8 mouse cellular contexts compared by ENCODE assay signal in genomic region chr11:102228646-102229268, GRCm38 (mm10). TPM values are rescaled to one million over a fixed set of nuclear protein-coding genes. Genes with fewer than 3 reads are reported as not detected.
DNase-seq lines count a peak whose midpoint lies in the region; ATAC-seq and TF ChIP-seq lines count a peak whose summit lies in the region.

No protein-coding gene starts in this region.

- H3K4me1 ChIP-seq in spleen, adult 2 months (ENCODE audit: control insufficient read depth, insufficient read depth, insufficient read length) = peaks cover 9% of the 10 kb centered on the region; the same call in 1 of the 2 replicates
- peaks cover 35% of the 10 kb centered on the region for H3K4me1 ChIP-seq in limb, embryonic 14.5 days (ENCODE audit: control insufficient read depth, insufficient read depth, low read length)
- H3K4me1 ChIP-seq in stomach, embryonic 16.5 days (ENCODE audit: control insufficient read depth, insufficient read depth, low read length) = peaks cover 54% of the 10 kb centered on the region

- H3K9ac ChIP-seq in limb, embryonic 14.5 days (ENCODE audit: low read depth, low read length, severe bottlenecking) = peak overlapping the region; percentile 84
- H3K9ac ChIP-seq in stomach, embryonic 16.5 days (ENCODE audit: low read length) = peak overlapping the region; percentile 94

- H3K36me3 ChIP-seq in spleen, adult 2 months (ENCODE audit: control insufficient read depth, insufficient read depth, low read length) = 0 out of 2 replicates have a peak, but pooled peaks cover 1% of the 10 kb centered on the region
- H3K36me3 ChIP-seq in limb, embryonic 14.5 days (ENCODE audit: control insufficient read depth, insufficient read depth, low read length) = peaks cover 6% of the 10 kb centered on the region
- no peaks in the 10 kb centered on the region for H3K36me3 ChIP-seq in stomach, embryonic 16.5 days (ENCODE audit: control insufficient read depth, insufficient read depth, low read length)

- peak overlapping the region; percentile 69 for H3K4me3 ChIP-seq in spleen, adult 2 months (ENCODE audit: extremely low read depth, insufficient read depth, insufficient read length)
- H3K4me3 ChIP-seq in limb, embryonic 14.5 days (replicated peaks; ENCODE audit: low read length) = peak overlapping the region; percentile 97
- peak overlapping the region; percentile 77 for H3K4me3 ChIP-seq in stomach, embryonic 16.5 days (replicated peaks; ENCODE audit: low read length)

- no peak for ATAC-seq in limb, embryonic 14.5 days (ENCODE audit: low FRiP score, low read depth)
- no peak for ATAC-seq in stomach, embryonic 16.5 days (ENCODE audit: insufficient read depth, low FRiP score)

- TF ChIP-seq CTCF in spleen, adult 2 months (IDR thresholded peaks at IDR 0.05; ENCODE audit: extremely low read depth, insufficient read depth, insufficient read length, insufficient replicate concordance) = no peak

- no peak for TF ChIP-seq POLR2A in spleen, adult 2 months (IDR thresholded peaks at IDR 0.05; ENCODE audit: low read depth, low read length)
- TF ChIP-seq POLR2A in limb, embryonic 14.5 days (IDR thresholded peaks at IDR 0.05; ENCODE audit: borderline replicate concordance, extremely low read depth, insufficient read depth, insufficient read length) = no peak

- peak; percentile 38 for DNase-seq in cerebellum, adult 9-10 months
- DNase-seq in cerebellum, adult 8-10 months = no peak
- DNase-seq in spleen, adult 2 months (ENCODE audit: low read depth in 1 of 2, low spot score in 2 of 2) = no peak
- no peak for DNase-seq in spleen, adult 18-20 months
- no peak for DNase-seq in limb, embryonic 14.5 days (ENCODE audit: low spot score)
- no peak for DNase-seq in layer of hippocampus, adult 18-20 months (ENCODE audit: low spot score in 2 of 2)
- DNase-seq in Muller cell, postnatal 12 days (ENCODE audit: inconsistent ontology term) = no peak

- 22% methylated on average over 7 of the region's 7 CpGs for WGBS in spleen, adult 2 months
- 16% methylated on average over 7 of the region's 7 CpGs for WGBS in limb, embryonic 14.5 days
- 13% methylated on average over 7 of the region's 7 CpGs for WGBS in stomach, embryonic 16.5 days

- H3K4me2 ChIP-seq in limb, embryonic 14.5 days (replicated peaks; ENCODE audit: low read depth, low read length, severe bottlenecking) = peak overlapping the region; percentile 86
- peak overlapping the region; percentile 82 for H3K4me2 ChIP-seq in stomach, embryonic 16.5 days (ENCODE audit: low read depth, low read length)

- H3K27me3 ChIP-seq in spleen, adult 2 months (ENCODE audit: control insufficient read depth, insufficient read depth, low read length) = no peaks in the 10 kb centered on the region
- H3K27me3 ChIP-seq in limb, embryonic 14.5 days (ENCODE audit: control insufficient read depth, insufficient read depth, low read length) = no peaks in the 10 kb centered on the region
- H3K27me3 ChIP-seq in stomach, embryonic 16.5 days (ENCODE audit: control insufficient read depth, insufficient read depth, low read length) = no peaks in the 10 kb centered on the region

- no peak overlapping the region for H3K27ac ChIP-seq in spleen, adult 2 months (ENCODE audit: insufficient read depth, low read length)
- H3K27ac ChIP-seq in limb, embryonic 14.5 days (replicated peaks; ENCODE audit: low read depth, low read length) = no peak overlapping the region
- H3K27ac ChIP-seq in stomach, embryonic 16.5 days (ENCODE audit: low read length) = peak overlapping the region; percentile 85; the same call in 1 of the 2 replicates

- no peaks in the 10 kb centered on the region for H3K9me3 ChIP-seq in limb, embryonic 14.5 days (ENCODE audit: control insufficient read depth, low read length)
- H3K9me3 ChIP-seq in stomach, embryonic 16.5 days (replicated peaks; ENCODE audit: control insufficient read depth, low read length) = no peaks in the 10 kb centered on the region

RNA-seq across cellular contexts. Expression of gene Hdac5, which starts 1.2 kb away (rescaled TPM):
- polyA plus RNA-seq in spleen, adult 2 months (2012; rRNA removed) = 71.9 and 97.7 TPM in 2 replicates
- 86.2 and 149 TPM in 2 replicates for polyA plus RNA-seq in limb, embryonic 14.5 days (2012; rRNA removed)
- polyA plus RNA-seq in limb, embryonic 14.5 days (2014; fragmentation: Nextera tagmentation; extraction: Ambion mirVana) = 46.7 and 57.4 TPM in 2 replicates
- polyA plus RNA-seq in stomach, embryonic 16.5 days (2015; fragmentation: Nextera tagmentation; extraction: Ambion mirVana) = 60.6 and 67.4 TPM in 2 replicates
- 100 to 1,000 TPM; 258 to 266 TPM for total RNA-seq in layer of hippocampus, adult 18-20 months (2021)

RNA-seq across cellular contexts. Expression of gene BC030867, which starts 19.9 kb away (rescaled TPM):
- 1.9 and 4.5 TPM in 2 replicates for polyA plus RNA-seq in spleen, adult 2 months (2012; rRNA removed)
- 14.2 and 15.4 TPM in 2 replicates for polyA plus RNA-seq in limb, embryonic 14.5 days (2012; rRNA removed)
- 11.8 and 11.9 TPM in 2 replicates for polyA plus RNA-seq in limb, embryonic 14.5 days (2014; fragmentation: Nextera tagmentation; extraction: Ambion mirVana)
- 10.8 and 12.4 TPM in 2 replicates for polyA plus RNA-seq in stomach, embryonic 16.5 days (2015; fragmentation: Nextera tagmentation; extraction: Ambion mirVana)
- total RNA-seq in layer of hippocampus, adult 18-20 months (2021) = 1 to 10 TPM in 1 of 2 experiments, under 1 TPM in 1; 0.86 to 1.8 TPM

RNA-seq across cellular contexts. Expression of gene G6pc3, which starts 39.3 kb away (rescaled TPM):
- 63.9 and 72.3 TPM in 2 replicates for polyA plus RNA-seq in spleen, adult 2 months (2012; rRNA removed)
- 42.7 and 60.4 TPM in 2 replicates for polyA plus RNA-seq in limb, embryonic 14.5 days (2012; rRNA removed)
- polyA plus RNA-seq in limb, embryonic 14.5 days (2014; fragmentation: Nextera tagmentation; extraction: Ambion mirVana) = 27.6 and 33.7 TPM in 2 replicates
- 28.0 and 28.7 TPM in 2 replicates for polyA plus RNA-seq in stomach, embryonic 16.5 days (2015; fragmentation: Nextera tagmentation; extraction: Ambion mirVana)
- total RNA-seq in layer of hippocampus, adult 18-20 months (2021) = 10 to 100 TPM; 61.0 to 65.1 TPM

RNA-seq across cellular contexts. Expression of gene Asb16, which starts 39.8 kb away (rescaled TPM):
- 0.13 and 0.19 TPM in 2 replicates for polyA plus RNA-seq in spleen, adult 2 months (2012; rRNA removed)
- polyA plus RNA-seq in limb, embryonic 14.5 days (2012; rRNA removed) = 2.2 and 2.8 TPM in 2 replicates
- 0.25 and 0.48 TPM in 2 replicates for polyA plus RNA-seq in limb, embryonic 14.5 days (2014; fragmentation: Nextera tagmentation; extraction: Ambion mirVana)
- polyA plus RNA-seq in stomach, embryonic 16.5 days (2015; fragmentation: Nextera tagmentation; extraction: Ambion mirVana) = 0.12 TPM in 1 of 2 replicates, not detected in the other
- 1 to 10 TPM; 2.3 to 2.9 TPM for total RNA-seq in layer of hippocampus, adult 18-20 months (2021)

RNA-seq across cellular contexts. Expression of gene Lsm12, which starts 43.7 kb away (rescaled TPM):
- 18.0 and 22.7 TPM in 2 replicates for polyA plus RNA-seq in spleen, adult 2 months (2012; rRNA removed)
- polyA plus RNA-seq in limb, embryonic 14.5 days (2012; rRNA removed) = 38.5 and 40.0 TPM in 2 replicates
- 83.8 and 86.0 TPM in 2 replicates for polyA plus RNA-seq in limb, embryonic 14.5 days (2014; fragmentation: Nextera tagmentation; extraction: Ambion mirVana)
- 79.2 and 85.4 TPM in 2 replicates for polyA plus RNA-seq in stomach, embryonic 16.5 days (2015; fragmentation: Nextera tagmentation; extraction: Ambion mirVana)
- total RNA-seq in layer of hippocampus, adult 18-20 months (2021) = 10 to 100 TPM; 59.3 to 59.4 TPM
